Mouse (Mus musculus): ENCODE measurements around the gene Arih1.

GRCm38 (mm10) chr9:59517127-59517526 is 30.7 kb upstream of the Arih1 start:
- no peak for TF ChIP-seq POLR2A (IDR thresholded peaks at IDR 0.05; ENCODE audit: control insufficient read depth, low read depth, low read length)
- TF ChIP-seq CTCF (IDR thresholded peaks at IDR 0.05; ENCODE audit: control insufficient read depth, insufficient read depth, insufficient replicate concordance, low read depth, low read length): no peak
